Mouse (Mus musculus): Measurements from ENCODE around the gene Cd2bp2. TPM values are rescaled to one million over a fixed set of nuclear protein-coding genes. Genes with fewer than 3 reads are reported as not detected.
A peak's percentile ranks its signal among the peaks of the same experiment; 100 is the strongest.

The Cd2bp2 gene
- 10 to 100 TPM; 77.7 to 80.8 TPM for total RNA-seq (2021)
- long read RNA-seq, experiment 1, transcript Cd2bp2-202 (7 exons, 3,284 nt) = major isoform, 51 of 122 reads
- long read RNA-seq, experiment 1, partial matches to known transcripts = 13 of 122 reads
- long read RNA-seq, experiment 1, other reads (novel, unspliced or antisense) = 53 of 122 reads
- long read RNA-seq, experiment 2, transcript Cd2bp2-202 (7 exons, 3,284 nt) = major isoform, 31 of 83 reads
- long read RNA-seq, experiment 2, partial matches to known transcripts = 11 of 83 reads
- long read RNA-seq, experiment 2, other reads (novel, unspliced or antisense) = 33 of 83 reads

DNA sequence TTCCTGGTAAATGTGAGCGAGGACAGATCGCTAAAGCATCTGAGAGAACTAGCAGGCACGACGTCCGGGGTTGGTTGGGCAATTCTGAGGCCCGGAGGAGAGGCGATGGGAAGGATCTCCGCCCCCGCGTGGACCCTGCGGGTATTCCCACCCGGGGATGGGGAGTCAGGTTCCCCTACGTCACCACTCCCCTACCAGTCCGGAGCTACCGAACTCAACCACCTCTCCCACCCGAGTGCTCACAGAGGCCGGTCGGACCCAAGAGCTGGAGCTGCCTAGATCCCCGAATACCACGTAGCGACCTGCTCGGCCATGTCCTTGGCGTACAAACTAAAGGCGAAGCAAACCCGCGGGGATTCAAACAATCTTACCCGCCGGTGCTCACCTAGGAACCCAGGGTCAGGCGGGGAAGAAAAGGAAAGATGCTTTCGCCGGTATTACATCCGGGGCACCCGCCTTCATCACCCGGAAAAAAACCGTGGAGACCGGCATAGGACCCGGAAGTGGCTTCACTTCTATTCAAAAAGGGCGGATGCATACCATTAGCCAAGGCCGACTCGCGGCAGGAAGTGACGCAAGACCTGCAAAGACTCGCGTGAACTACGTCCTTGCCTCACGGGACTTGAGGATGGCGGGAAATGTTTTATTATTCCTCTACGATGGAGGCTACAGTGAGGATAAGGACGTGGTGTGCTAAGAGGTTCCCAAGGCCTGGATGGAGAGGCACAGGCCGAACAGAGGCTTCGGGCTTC is at the start of gene Cd2bp2:
Gene Cd2bp2 (minus strand): TSS at position 507 of the 752 bp plus-strand sequence.
- H3K27ac ChIP-seq = peak within 1 kb of the TSS; percentile 84
- peak within 1 kb of the TSS; percentile 74 for H3K4me3 ChIP-seq
- DNase-seq (ENCODE audit: extremely low spot score in 1 of 2, low spot score in 2 of 2) = peak; percentile 93 to 95
- intact Hi-C loops (cut with DNase I) = no loop called here
- peak; percentile 9; the same call in 1 of the 2 replicates for TF ChIP-seq CTCF (IDR thresholded peaks at IDR 0.05)

DNA sequence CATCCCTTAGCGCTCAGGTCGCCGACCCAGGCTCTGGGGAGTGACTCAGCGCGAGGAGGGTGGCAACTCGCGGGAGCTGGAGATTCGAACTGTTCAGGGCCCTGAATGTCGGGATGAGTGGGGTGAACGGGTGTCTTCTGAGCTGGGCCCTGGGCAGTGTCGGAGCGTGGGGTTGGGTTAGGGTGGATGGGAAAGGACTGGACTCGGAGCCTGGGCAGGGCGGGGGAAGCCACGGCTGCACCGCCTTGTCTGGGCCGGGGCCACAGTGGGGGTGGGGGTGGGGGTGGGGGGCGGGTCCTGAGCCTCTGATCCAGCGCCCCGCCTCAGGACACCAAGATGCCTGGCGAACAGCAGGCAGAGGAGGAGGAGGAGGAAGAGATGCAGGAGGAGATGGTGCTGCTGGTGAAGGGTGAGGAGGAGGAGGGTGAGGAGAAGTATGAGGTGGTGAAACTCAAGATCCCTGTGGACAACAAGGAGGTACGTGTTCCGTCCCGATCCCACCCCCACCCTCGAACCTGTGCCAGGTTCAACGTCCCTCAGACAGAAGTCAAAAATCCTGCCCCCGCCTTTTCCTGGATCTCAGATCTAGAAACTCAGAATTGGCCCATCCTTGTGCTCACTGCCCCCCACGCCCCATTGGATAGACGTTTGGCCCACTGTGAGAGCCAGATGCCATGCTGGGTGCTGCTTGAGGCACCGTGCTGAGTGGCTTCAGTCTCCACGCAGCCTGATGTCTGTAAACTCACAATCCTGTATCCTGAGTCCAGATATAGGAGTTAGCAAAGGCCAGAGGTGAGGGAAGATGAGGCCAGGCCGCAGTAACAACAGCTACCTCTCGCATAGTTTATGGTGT is 49.0 kb upstream of the Cd2bp2 start:
- DNase-seq (ENCODE audit: extremely low spot score in 1 of 2, low spot score in 2 of 2) = no peak
- Histone ChIP-seq H3K27ac (peak overlapping the region; percentile 97), H3K4me3 (peak overlapping the region; percentile 93)
- intact Hi-C loops (cut with DNase I) = no loop called here
- no peak for TF ChIP-seq CTCF (IDR thresholded peaks at IDR 0.05)

DNA sequence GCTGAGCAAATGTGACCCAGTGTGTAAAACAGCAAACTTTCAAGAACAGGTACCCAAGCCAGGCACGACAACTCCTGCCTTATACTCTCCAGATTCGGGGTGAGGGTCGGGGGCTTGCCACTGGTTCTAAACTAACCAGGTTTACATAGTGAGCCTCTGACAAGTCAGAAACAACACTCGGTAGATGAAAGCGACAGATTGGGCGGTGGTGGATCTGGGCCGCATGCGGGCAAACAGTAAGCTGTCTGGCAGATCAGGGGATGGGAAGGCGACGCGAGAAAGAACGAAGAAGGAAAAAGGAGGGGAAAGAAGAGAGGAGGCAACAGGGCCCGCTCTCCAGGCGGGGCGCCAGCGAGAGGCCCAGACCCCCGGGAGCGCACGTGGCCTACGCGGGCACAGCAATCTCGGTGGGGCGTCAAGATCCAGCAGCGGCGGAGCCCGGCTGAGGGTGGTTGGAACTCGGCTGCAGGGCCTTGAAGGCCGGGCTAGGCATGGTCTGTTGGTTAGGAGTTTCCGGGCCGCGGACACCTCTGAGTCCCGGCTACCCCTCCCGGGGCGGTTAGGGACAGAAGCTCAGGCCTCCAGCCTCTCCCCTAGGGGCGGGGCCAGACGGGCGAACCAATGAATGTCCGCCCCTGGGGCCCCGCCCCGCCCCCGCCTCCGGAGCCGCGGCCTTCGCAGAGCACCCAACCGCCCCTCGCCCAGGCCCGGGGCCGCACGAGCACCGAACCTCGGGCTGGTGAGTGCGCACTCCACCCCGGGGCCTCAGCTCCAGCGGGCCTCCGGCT is 48.2 kb upstream of the Cd2bp2 start, which contains the start of gene Zfp771:
Gene Zfp771 (plus strand): TSS at position 405 of the 788 bp plus-strand sequence.
- TF ChIP-seq CTCF (IDR thresholded peaks at IDR 0.05) = peak; percentile 27
- intact Hi-C loops (cut with DNase I) = no loop called here
- Histone ChIP-seq H3K4me3 (peak within 1 kb of the TSS; percentile 93), H3K27ac (peak within 1 kb of the TSS; percentile 97)
- peak; percentile 92 to 93 for DNase-seq (ENCODE audit: extremely low spot score in 1 of 2, low spot score in 2 of 2)

DNA sequence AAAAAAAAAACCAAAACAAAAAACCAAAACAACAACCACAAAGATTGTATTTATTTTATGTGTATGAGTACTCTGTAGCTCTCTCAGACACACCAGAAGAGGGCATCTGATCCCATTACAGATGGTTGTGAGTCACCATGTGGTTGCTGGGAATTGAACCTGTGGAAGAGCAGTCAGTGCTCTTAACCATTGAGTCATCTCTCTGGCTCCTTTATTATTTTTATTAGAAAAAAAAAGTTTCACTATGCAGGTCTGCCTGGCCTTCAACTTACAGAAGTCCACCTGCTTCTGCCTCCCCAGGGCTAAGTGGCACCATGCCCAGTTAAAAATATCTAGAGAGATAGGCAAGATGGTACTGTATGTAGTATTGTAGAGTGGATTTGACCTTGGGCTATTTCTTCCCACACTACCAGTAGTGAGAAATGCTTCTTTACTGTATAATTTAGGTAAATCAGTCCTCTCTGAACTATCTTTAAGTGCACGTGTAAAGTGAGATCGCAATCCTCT is 47.6 kb upstream of the Cd2bp2 start:
- Histone ChIP-seq H3K4me3 (peak overlapping the region; percentile 93; the same call in 1 of the 2 replicates), H3K27ac (peak overlapping the region; percentile 97)
- TF ChIP-seq CTCF (IDR thresholded peaks at IDR 0.05) = no peak; the same call in 1 of the 2 replicates
- no peak for DNase-seq (ENCODE audit: extremely low spot score in 1 of 2, low spot score in 2 of 2)
- intact Hi-C loops (cut with DNase I) = no loop called here

DNA sequence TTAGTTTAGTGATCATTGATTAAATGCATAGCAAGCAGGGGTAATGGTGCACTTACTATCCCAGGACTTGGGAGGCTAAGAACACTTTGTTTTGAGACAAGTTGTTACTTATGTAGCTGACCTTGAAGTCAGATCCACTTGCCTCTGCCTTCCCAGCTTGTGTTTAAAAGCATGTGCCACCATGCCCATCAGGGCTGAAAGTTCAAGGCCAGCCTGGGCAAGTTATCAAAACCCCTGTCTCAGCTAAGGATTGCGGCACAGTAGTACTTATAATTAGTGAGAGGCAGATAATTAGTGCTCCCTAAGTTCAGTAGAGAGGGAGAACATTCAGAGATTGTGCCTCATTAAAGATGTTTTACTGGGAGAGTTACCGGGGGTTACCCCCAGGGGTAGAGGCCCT is 38.9 kb upstream of the Cd2bp2 start:
- Histone ChIP-seq H3K4me3 (no peak overlapping the region), H3K27ac (no peak overlapping the region)
- no peak for TF ChIP-seq CTCF (IDR thresholded peaks at IDR 0.05)
- no peak for DNase-seq (ENCODE audit: extremely low spot score in 1 of 2, low spot score in 2 of 2)
- intact Hi-C loops (cut with DNase I) = no loop called here

DNA sequence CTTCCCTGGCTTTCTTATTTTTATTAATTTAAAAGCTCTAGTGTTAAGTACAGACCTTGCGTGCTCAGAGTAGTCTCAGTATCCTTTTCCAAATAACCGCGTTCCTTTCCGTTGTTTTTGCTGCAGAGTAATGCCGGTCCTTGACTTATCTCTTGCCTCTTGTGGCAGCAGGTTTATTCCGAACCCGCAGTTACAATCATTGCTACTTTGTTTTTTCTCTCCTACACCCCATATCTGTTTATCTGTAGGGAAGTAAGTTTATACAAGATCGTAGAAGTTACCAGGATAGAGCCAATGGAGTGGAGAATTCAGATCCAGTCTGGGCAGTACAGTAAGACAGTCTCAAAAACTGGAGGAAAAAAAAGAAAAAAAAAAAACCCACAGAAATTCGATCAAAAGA is 37.9 kb upstream of the Cd2bp2 start:
- peak overlapping the region; percentile 96 for H3K4me3 ChIP-seq
- intact Hi-C loops (cut with DNase I) = no loop called here
- DNase-seq (ENCODE audit: extremely low spot score in 1 of 2, low spot score in 2 of 2) = no peak
- peak overlapping the region; percentile 93 for H3K27ac ChIP-seq
- TF ChIP-seq CTCF (IDR thresholded peaks at IDR 0.05) = no peak

DNA sequence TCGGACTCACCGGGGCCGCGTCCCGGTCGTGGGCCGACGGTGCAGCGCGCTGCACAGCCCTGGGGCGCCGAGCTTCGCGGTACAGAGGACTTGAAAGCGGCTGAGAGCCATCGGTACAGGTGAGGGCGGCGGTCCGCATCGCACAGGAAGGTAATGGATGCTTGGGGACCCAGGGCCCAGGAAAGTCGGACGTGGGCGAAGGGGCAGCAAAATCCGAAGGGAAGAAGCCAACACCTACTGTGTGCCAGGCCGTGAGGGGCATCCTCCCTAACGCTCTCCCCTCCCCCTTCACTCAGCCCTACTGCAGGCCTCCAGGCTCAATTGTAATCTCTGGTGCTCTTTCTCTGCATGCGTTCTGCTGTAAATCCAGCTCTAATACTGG is 37.5 kb upstream of the Cd2bp2 start:
- H3K27ac ChIP-seq = peak overlapping the region; percentile 93
- no peak for TF ChIP-seq CTCF (IDR thresholded peaks at IDR 0.05)
- no peak for DNase-seq (ENCODE audit: extremely low spot score in 1 of 2, low spot score in 2 of 2)
- peak overlapping the region; percentile 96 for H3K4me3 ChIP-seq
- intact Hi-C loops (cut with DNase I) = no loop called here

DNA sequence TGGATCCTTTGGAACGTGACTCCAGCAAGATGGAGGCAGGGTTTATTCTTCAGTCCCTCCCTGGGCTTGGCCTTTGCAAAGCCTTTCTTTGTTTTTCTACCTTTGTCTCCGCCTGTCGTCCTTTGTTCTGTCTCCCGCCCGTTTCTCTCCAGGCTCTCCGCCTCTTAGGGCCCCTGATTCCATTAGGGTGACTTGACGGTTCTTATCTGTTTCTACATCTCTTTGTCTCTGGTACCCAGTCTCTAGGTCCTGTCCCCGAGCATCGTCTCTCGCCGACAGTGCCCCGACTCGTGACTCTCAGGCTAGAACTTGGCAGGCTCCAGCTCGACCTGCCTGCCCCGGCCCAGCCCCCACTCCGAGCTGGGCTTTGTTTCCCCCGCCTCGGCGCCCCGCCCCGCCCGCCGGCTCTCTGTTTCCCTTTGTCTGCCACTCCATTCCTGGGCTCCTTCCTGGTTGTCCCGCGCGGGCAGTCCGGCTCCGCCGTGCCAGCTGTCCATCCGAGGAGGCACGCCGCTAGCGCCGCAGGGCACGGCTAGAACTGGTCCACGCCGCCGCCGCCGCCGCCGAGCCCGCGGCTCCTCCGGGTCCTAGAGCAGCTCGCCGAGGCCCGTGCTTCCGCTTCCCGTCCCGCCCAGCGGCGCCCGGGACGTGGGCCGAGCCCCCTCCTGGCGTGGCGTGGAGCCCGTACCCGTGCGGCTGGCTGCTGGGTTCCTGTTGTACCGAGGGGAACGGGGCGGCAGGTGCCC is 36.9 kb upstream of the Cd2bp2 start, which contains the start of the genes Zfp553 and Sept1:
Gene Zfp553 (plus strand): TSS at position 440 of the 746 bp plus-strand sequence.
Gene Sept1 (minus strand): TSS at position 509 of the 746 bp plus-strand sequence.
- peak; percentile 82 to 83 for DNase-seq (ENCODE audit: extremely low spot score in 1 of 2, low spot score in 2 of 2)
- H3K27ac ChIP-seq = peak within 1 kb of the TSS; percentile 93
- peak within 1 kb of the TSS; percentile 96 for H3K4me3 ChIP-seq
- intact Hi-C loops (cut with DNase I) = no loop called here
- TF ChIP-seq CTCF (IDR thresholded peaks at IDR 0.05) = no peak

DNA sequence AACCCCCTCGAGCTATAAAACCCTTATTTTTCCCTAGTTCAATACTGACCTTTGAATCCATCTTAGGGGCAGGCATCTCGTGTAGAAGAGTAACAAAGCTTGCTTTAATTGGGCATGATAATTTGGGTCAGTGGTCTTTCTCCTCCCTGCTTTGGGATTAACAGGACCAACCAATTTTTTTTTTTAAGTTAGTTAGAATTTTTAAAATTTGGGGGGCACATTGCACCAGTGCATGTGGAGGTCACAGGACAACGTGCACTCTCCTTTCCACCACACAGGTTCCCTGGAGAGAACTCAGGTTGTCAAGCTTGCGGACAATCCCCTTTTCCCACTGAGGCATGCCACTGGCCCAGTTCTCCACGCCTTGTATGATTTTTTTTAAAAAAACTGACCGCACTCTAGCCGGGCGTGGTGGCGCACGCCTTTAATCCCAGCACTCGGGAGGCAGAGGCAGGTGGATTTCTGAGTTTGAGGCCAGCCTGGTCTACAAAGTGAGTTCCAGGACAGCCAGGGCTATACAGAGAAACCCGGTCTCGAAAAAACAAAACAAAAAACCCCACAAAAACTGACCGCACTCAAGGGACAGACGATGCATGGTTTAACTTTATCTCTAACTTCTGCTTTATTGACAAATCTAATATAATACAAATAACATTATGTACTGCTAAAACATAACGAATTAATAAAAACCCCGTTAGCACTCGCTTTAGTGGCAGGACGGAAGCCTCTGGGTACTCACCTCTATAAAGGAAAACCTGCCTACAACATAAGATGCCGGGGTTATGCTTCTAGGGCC is 36.2 kb upstream of the Cd2bp2 start:
- TF ChIP-seq CTCF (IDR thresholded peaks at IDR 0.05) = no peak
- DNase-seq (ENCODE audit: extremely low spot score in 1 of 2, low spot score in 2 of 2) = no peak
- intact Hi-C loops (cut with DNase I) = no loop called here
- Histone ChIP-seq H3K27ac (peak overlapping the region; percentile 93), H3K4me3 (peak overlapping the region; percentile 96)

Measured in left cerebral cortex, adult 2 months (tissue).